Mouse (Mus musculus): ENCODE results near the gene Aebp2. TPM values are rescaled to one million over a fixed set of nuclear protein-coding genes. Genes with fewer than 3 reads are reported as not detected.
"Not testable (repeated sequence)": the region's sequence is repeated elsewhere in the genome, so short reads cannot be mapped to it uniquely, and the experiment has no call there.

Aebp2 gene
- 8.3 and 12.4 TPM in 2 replicates for polyA plus RNA-seq (2014; fragmentation: Nextera tagmentation; extraction: Ambion mirVana)

DNA sequence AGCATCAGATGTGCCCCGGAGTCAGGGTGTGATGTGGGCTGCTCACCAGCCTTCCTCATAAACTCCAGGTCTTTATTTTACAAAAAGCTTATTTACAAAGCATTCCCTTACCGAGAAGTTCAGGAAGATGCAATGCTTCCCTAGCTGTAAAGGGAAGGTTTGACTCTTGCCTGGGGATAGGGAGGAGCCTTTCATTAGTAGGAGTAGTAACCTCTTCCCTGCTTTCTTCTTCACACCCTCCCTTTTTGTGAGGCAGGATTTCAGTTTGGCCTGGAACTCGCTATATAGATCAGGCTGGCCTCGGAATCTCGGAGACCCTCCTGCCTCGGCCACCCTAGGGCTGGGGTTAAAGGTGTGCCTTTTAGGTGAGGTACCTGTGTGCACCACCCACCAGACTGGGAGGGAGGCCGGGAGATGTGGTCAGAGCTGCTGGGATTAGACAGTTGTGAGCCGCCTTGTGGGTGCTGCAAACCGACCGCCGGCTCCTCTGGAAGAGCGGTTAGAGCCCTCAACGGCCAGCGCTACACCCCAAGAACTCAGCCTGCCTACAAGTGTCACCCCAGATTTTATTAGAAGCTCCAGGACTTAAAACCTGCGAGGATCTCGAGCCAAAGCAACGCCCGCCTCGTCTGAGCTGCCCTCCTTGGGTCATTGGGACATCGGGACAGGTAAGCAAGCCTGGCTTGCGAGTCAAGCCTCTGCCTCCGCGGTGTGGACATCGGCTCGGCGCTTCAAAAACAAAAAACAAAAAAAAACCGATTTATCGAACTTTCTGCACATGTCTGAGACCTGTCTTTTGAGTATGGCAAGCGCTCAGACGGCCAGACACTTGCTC lies at the start of gene Aebp2:
Aebp2 (plus strand) TSS at position 273 of the 835 bp plus-strand sequence.
- ATAC-seq (replicated peaks; ENCODE audit: insufficient number of reproducible peaks, low FRiP score, low TSS enrichment) = no peak

GRCm38 (mm10) chr6:140574943-140575342 lies 47.5 kb upstream of the Aebp2 start:
- Histone ChIP-seq H3K27ac (ENCODE audit: low read depth, low read length) (no peak overlapping the region), H3K4me1 (ENCODE audit: control insufficient read depth, insufficient read depth, low read length) (no peaks in the 10 kb centered on the region), H3K27me3 (ENCODE audit: control insufficient read depth, insufficient read depth, low read length) (no peaks in the 10 kb centered on the region), H3K4me3 (ENCODE audit: low read depth, low read length) (no peak overlapping the region), H3K9ac (ENCODE audit: low read depth, low read length) (no peak overlapping the region), H3K4me2 (no peak overlapping the region), H3K9me3 (replicated peaks; ENCODE audit: control insufficient read depth, low read length) (no peaks in the 10 kb centered on the region), H3K36me3 (ENCODE audit: control insufficient read depth, insufficient read depth, low read length) (peaks cover 9% of the 10 kb centered on the region)
- 88% methylated on average over 3 of the region's 3 CpGs for WGBS (ENCODE audit: insufficient replicate concordance)
- no peak for ATAC-seq (replicated peaks; ENCODE audit: insufficient number of reproducible peaks, low FRiP score, low TSS enrichment)

More for the DNA sequence above, at the start of gene Aebp2:
- Histone ChIP-seq H3K27ac (ENCODE audit: low read depth, low read length) (peak within 1 kb of the TSS; percentile 92), H3K9ac (ENCODE audit: low read depth, low read length) (peak within 1 kb of the TSS; percentile 95), H3K4me3 (ENCODE audit: low read depth, low read length) (peak within 1 kb of the TSS; percentile 69), H3K4me2 (peak within 1 kb of the TSS; percentile 66), H3K36me3 (ENCODE audit: control insufficient read depth, insufficient read depth, low read length) (no peaks in the 10 kb centered on the region), H3K9me3 (replicated peaks; ENCODE audit: control insufficient read depth, low read length) (no peaks in the 10 kb centered on the region), H3K4me1 (ENCODE audit: control insufficient read depth, insufficient read depth, low read length) (peaks cover 18% of the 10 kb centered on the region), H3K27me3 (ENCODE audit: control insufficient read depth, insufficient read depth, low read length) (no peaks in the 10 kb centered on the region)
- WGBS (ENCODE audit: insufficient replicate concordance) = 40% methylated on average over 30 of the region's 30 CpGs

- H3K9ac ChIP-seq (ENCODE audit: low read depth, low read length) = no peak overlapping the region
- 87% methylated on average over 8 of the region's 8 CpGs for WGBS (ENCODE audit: insufficient replicate concordance)
- no peak overlapping the region for H3K4me3 ChIP-seq (ENCODE audit: low read depth, low read length)
- no peaks in the 10 kb centered on the region for H3K27me3 ChIP-seq (ENCODE audit: control insufficient read depth, insufficient read depth, low read length)
- H3K27ac ChIP-seq (ENCODE audit: low read depth, low read length) = no peak overlapping the region
- peaks cover 9% of the 10 kb centered on the region for H3K36me3 ChIP-seq (ENCODE audit: control insufficient read depth, insufficient read depth, low read length)
- ATAC-seq (replicated peaks; ENCODE audit: insufficient number of reproducible peaks, low FRiP score, low TSS enrichment) = no peak
- H3K9me3 ChIP-seq (replicated peaks; ENCODE audit: control insufficient read depth, low read length) = no peaks in the 10 kb centered on the region
- no peak overlapping the region for H3K4me2 ChIP-seq
- H3K4me1 ChIP-seq (ENCODE audit: control insufficient read depth, insufficient read depth, low read length) = no peaks in the 10 kb centered on the region
These were observed 46.3 kb upstream of the Aebp2 start for GRCm38 (mm10) chr6:140576133-140576532.

DNA sequence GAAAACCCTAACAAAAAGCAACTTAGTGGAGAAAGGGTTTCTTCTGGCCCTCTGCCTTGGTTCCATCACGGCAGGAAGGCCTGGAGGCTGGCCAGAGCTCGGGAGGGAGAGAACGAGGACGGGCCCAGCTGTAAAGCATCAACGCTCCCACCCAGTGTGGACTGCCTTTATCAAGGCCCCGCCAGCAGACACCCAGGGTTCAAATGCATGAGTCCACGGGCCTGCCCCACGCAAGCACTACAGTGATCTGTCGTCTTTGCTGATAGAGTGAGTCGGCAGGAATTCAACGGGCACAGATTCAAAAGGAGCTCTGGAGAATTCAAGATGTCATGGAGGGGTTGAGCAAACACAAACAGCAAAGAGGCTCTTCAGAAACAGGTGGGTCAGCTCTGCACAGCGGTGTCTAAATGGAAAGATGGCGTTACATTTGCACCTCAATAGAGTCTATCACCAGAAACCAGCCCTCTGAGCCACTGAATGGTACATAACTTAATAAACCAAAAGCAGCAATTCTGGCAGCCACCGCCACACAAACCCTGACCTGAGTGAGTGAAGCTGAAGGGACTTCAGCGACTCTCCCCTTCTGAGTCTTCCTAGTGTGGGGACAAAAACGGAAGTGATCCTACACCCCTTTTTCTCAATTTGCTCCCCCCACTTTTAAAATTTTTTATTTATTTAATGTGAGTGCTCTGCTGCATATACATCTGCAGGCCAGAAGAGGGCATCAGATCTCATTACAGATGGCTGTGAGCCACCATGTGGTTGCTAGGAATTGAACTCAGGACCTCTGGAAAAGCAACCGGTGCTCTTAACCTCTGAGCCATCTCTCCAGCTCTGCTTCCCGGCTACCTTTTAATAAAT lies 45.3 kb upstream of the Aebp2 start:
- ATAC-seq (replicated peaks; ENCODE audit: insufficient number of reproducible peaks, low FRiP score, low TSS enrichment) = no peak
- 59% methylated on average over 18 of the region's 18 CpGs for WGBS (ENCODE audit: insufficient replicate concordance)

GRCm38 (mm10) chr6:140577822-140578170 lies 44.7 kb upstream of the Aebp2 start:
- no peak for ATAC-seq (replicated peaks; ENCODE audit: insufficient number of reproducible peaks, low FRiP score, low TSS enrichment)

More for the DNA sequence above, 45.3 kb upstream of the Aebp2 start:
- Histone ChIP-seq H3K4me3 (ENCODE audit: low read depth, low read length) (no peak overlapping the region), H3K9ac (ENCODE audit: low read depth, low read length) (no peak overlapping the region), H3K27ac (ENCODE audit: low read depth, low read length) (no peak overlapping the region), H3K9me3 (replicated peaks; ENCODE audit: control insufficient read depth, low read length) (no peaks in the 10 kb centered on the region), H3K27me3 (ENCODE audit: control insufficient read depth, insufficient read depth, low read length) (no peaks in the 10 kb centered on the region), H3K36me3 (ENCODE audit: control insufficient read depth, insufficient read depth, low read length) (peaks cover 9% of the 10 kb centered on the region), H3K4me2 (no peak overlapping the region), H3K4me1 (ENCODE audit: control insufficient read depth, insufficient read depth, low read length) (no peaks in the 10 kb centered on the region)

DNA sequence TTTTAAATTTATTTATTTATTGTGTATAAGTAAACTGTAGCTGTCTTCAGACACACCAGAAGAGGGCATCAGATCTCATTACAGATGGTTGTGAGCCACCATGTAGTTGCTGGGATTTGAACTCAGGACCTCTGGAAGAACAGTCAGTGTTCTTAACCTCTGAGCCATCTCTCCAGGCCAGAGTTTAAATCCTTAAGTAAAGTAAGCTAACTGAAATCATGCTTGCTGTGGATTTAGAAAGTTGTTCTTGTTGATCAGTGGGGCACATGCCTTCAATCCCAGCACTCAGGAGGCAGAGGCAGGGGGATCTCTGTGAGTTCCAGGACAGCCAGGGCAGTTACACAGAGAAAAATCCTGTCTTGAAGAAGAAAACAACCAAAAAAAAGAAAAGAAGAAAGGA lies 43.5 kb upstream of the Aebp2 start:
- not testable (repeated sequence) for H3K4me2 ChIP-seq; ATAC-seq (replicated peaks; ENCODE audit: insufficient number of reproducible peaks, low FRiP score, low TSS enrichment); H3K9me3 ChIP-seq (replicated peaks; ENCODE audit: control insufficient read depth, low read length); H3K9ac ChIP-seq (ENCODE audit: low read depth, low read length); H3K27ac ChIP-seq (ENCODE audit: low read depth, low read length); H3K36me3 ChIP-seq (ENCODE audit: control insufficient read depth, insufficient read depth, low read length); H3K4me3 ChIP-seq (ENCODE audit: low read depth, low read length); H3K27me3 ChIP-seq (ENCODE audit: control insufficient read depth, insufficient read depth, low read length); H3K4me1 ChIP-seq (ENCODE audit: control insufficient read depth, insufficient read depth, low read length)

More at GRCm38 (mm10) chr6:140577822-140578170, 44.7 kb upstream of the Aebp2 start:
- H3K9me3 ChIP-seq (replicated peaks; ENCODE audit: control insufficient read depth, low read length) = no peaks in the 10 kb centered on the region
- no peak overlapping the region for H3K9ac ChIP-seq (ENCODE audit: low read depth, low read length)
- WGBS (ENCODE audit: insufficient replicate concordance) = 91% methylated on average over 4 of the region's 4 CpGs
- no peaks in the 10 kb centered on the region for H3K27me3 ChIP-seq (ENCODE audit: control insufficient read depth, insufficient read depth, low read length)
- H3K4me1 ChIP-seq (ENCODE audit: control insufficient read depth, insufficient read depth, low read length) = no peaks in the 10 kb centered on the region
- H3K4me2 ChIP-seq = no peak overlapping the region
- peaks cover 8% of the 10 kb centered on the region for H3K36me3 ChIP-seq (ENCODE audit: control insufficient read depth, insufficient read depth, low read length)
- no peak overlapping the region for H3K27ac ChIP-seq (ENCODE audit: low read depth, low read length)
- no peak overlapping the region for H3K4me3 ChIP-seq (ENCODE audit: low read depth, low read length)

DNA sequence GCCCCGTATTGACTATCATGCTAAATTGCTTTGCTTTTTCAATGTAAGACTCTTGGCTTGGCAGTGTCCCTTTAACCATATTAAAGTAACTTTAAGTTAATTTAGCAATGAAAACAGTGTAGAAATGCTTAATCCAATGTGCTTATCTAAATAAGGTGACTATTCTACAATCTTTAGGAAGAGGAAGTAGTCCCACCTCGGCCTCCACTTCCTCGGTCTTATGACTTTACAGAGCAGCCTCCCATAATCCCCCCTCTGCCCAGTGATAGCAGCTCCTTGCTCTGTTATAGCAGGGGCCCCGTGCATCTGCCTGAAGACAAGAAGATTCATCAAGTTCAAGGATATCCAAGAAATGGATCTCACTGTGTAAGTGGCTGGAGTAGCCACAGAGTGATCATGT lies 42.3 kb upstream of the Aebp2 start:
- no peak for ATAC-seq (replicated peaks; ENCODE audit: insufficient number of reproducible peaks, low FRiP score, low TSS enrichment)
- no peak overlapping the region for H3K4me2 ChIP-seq
- no peaks in the 10 kb centered on the region for H3K27me3 ChIP-seq (ENCODE audit: control insufficient read depth, insufficient read depth, low read length)
- no peaks in the 10 kb centered on the region for H3K9me3 ChIP-seq (replicated peaks; ENCODE audit: control insufficient read depth, low read length)
- no peak overlapping the region for H3K9ac ChIP-seq (ENCODE audit: low read depth, low read length)
- peaks cover 5% of the 10 kb centered on the region; the same call in 1 of the 2 replicates for H3K36me3 ChIP-seq (ENCODE audit: control insufficient read depth, insufficient read depth, low read length)
- no peak overlapping the region for H3K27ac ChIP-seq (ENCODE audit: low read depth, low read length)
- H3K4me3 ChIP-seq (ENCODE audit: low read depth, low read length) = no peak overlapping the region
- WGBS (ENCODE audit: insufficient replicate concordance) = 72% methylated on average over 4 of the region's 4 CpGs
- no peaks in the 10 kb centered on the region for H3K4me1 ChIP-seq (ENCODE audit: control insufficient read depth, insufficient read depth, low read length)

DNA sequence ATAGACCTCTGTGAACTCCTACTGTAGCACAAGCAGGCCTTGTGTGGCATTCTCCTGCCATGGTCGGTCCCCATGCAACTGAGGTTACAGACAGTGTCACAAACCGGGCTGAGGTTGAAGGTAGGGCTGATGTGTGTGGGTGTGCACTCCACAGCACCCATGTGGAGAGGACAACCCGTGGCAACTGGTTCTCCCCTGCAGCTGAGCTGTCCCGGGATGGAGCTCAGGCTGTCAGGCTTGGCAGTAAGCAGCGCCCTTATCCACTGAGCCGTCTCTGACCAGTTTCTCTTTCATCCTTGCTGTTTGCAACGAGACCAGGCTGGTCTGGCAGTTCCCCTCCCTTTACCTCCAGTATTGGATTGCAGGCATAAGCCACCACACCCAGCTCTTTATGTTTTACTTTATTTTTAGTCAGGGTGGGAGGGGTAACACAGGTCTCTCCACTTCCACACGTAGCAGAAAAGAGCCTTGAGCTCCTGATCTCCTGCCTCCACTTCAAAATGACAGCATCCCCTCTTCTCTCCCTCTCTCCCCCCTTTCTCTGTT lies 35.7 kb upstream of the Aebp2 start:
- H3K9me3 ChIP-seq (replicated peaks; ENCODE audit: control insufficient read depth, low read length) = no peaks in the 10 kb centered on the region
- no peak overlapping the region for H3K4me2 ChIP-seq
- no peaks in the 10 kb centered on the region for H3K4me1 ChIP-seq (ENCODE audit: control insufficient read depth, insufficient read depth, low read length)
- peaks cover 18% of the 10 kb centered on the region for H3K36me3 ChIP-seq (ENCODE audit: control insufficient read depth, insufficient read depth, low read length)
- WGBS (ENCODE audit: insufficient replicate concordance) = 73% methylated on average over 8 of the region's 8 CpGs
- no peak for ATAC-seq (replicated peaks; ENCODE audit: insufficient number of reproducible peaks, low FRiP score, low TSS enrichment)
- no peak overlapping the region for H3K4me3 ChIP-seq (ENCODE audit: low read depth, low read length)
- H3K27ac ChIP-seq (ENCODE audit: low read depth, low read length) = no peak overlapping the region
- no peaks in the 10 kb centered on the region for H3K27me3 ChIP-seq (ENCODE audit: control insufficient read depth, insufficient read depth, low read length)
- H3K9ac ChIP-seq (ENCODE audit: low read depth, low read length) = no peak overlapping the region

Data from heart, embryonic 11.5 days (tissue).